Mouse (Mus musculus): ENCODE measurements around the gene Mfsd2a. TPM values are rescaled to one million over a fixed set of nuclear protein-coding genes. Genes with fewer than 3 reads are reported as not detected.

The Mfsd2a gene
- polyA plus RNA-seq (2015; fragmentation: Nextera tagmentation; extraction: Ambion mirVana), result 16.0 and 18.3 TPM in 2 replicates

- Histone ChIP-seq H3K27me3 (peaks cover 6% of the 10 kb centered on the region; the same call in 1 of the 2 replicates), H3K9ac (peak within 1 kb of the TSS; percentile 48), H3K9me3 (no peaks in the 10 kb centered on the region), H3K4me2 (peak within 1 kb of the TSS; percentile 99), H3K36me3 (no peaks in the 10 kb centered on the region), H3K4me3 (peak within 1 kb of the TSS; percentile 53), H3K4me1 (peaks cover 43% of the 10 kb centered on the region), H3K27ac (peak within 1 kb of the TSS; percentile 74)
- peak; percentile 74 for ATAC-seq (ENCODE audit: insufficient number of reproducible peaks, low FRiP score, low TSS enrichment, low read depth)
- WGBS, result under 1% methylated on average over 27 of the region's 27 CpGs
Measured at GRCm38 (mm10) chr4:122961100-122961567, at the start of gene Mfsd2a. TSS of gene Mfsd2a (minus strand) at chr4:122961188.

- Histone ChIP-seq H3K27ac (no peak overlapping the region), H3K36me3 (peaks cover 5% of the 10 kb centered on the region; the same call in 1 of the 2 replicates), H3K27me3 (no peaks in the 10 kb centered on the region), H3K9ac (no peak overlapping the region), H3K4me2 (no peak overlapping the region), H3K4me1 (peaks cover 14% of the 10 kb centered on the region; the same call in 1 of the 2 replicates), H3K9me3 (no peaks in the 10 kb centered on the region), H3K4me3 (no peak overlapping the region)
- 34% methylated on average over 15 of the region's 15 CpGs for WGBS
- no peak for ATAC-seq (ENCODE audit: insufficient number of reproducible peaks, low FRiP score, low TSS enrichment, low read depth)
Measured at GRCm38 (mm10) chr4:123005054-123005966, 44.3 kb upstream of the Mfsd2a start.

- ATAC-seq (ENCODE audit: insufficient number of reproducible peaks, low FRiP score, low TSS enrichment, low read depth), result peak; percentile 45; the same call in 1 of the 2 replicates
- H3K27ac ChIP-seq, result no peak overlapping the region
- no peaks in the 10 kb centered on the region for H3K9me3 ChIP-seq
- H3K36me3 ChIP-seq, result peaks cover 5% of the 10 kb centered on the region; the same call in 1 of the 2 replicates
- H3K9ac ChIP-seq, result no peak overlapping the region
- H3K4me2 ChIP-seq, result no peak overlapping the region
- peaks cover 35% of the 10 kb centered on the region for H3K4me1 ChIP-seq
- H3K27me3 ChIP-seq, result no peaks in the 10 kb centered on the region; the same call in 1 of the 2 replicates
- 67% methylated on average over 17 of the region's 17 CpGs for WGBS
- H3K4me3 ChIP-seq, result no peak overlapping the region
Measured at GRCm38 (mm10) chr4:123000617-123001342, 39.8 kb upstream of the Mfsd2a start.

- Histone ChIP-seq H3K36me3 (peaks cover 5% of the 10 kb centered on the region; the same call in 1 of the 2 replicates), H3K27me3 (no peaks in the 10 kb centered on the region; the same call in 1 of the 2 replicates), H3K4me3 (no peak overlapping the region), H3K27ac (no peak overlapping the region), H3K9me3 (no peaks in the 10 kb centered on the region), H3K4me1 (peaks cover 34% of the 10 kb centered on the region), H3K4me2 (no peak overlapping the region), H3K9ac (no peak overlapping the region)
- ATAC-seq (ENCODE audit: insufficient number of reproducible peaks, low FRiP score, low TSS enrichment, low read depth), result no peak
- 74% methylated on average over 14 of the region's 14 CpGs for WGBS
Measured at GRCm38 (mm10) chr4:123000130-123000529, 39.1 kb upstream of the Mfsd2a start.

GRCm38 (mm10) chr4:122999263-122999691 is 38.3 kb upstream of the Mfsd2a start:
- H3K9ac ChIP-seq, result no peak overlapping the region
- H3K4me3 ChIP-seq, result peak overlapping the region; percentile 12; the same call in 1 of the 2 replicates
- WGBS, result 24% methylated on average over 4 of the region's 4 CpGs
- H3K4me2 ChIP-seq, result peak overlapping the region; percentile 19
- no peak overlapping the region for H3K27ac ChIP-seq
- peaks cover 5% of the 10 kb centered on the region; the same call in 1 of the 2 replicates for H3K36me3 ChIP-seq
- peaks cover 33% of the 10 kb centered on the region for H3K4me1 ChIP-seq
- no peaks in the 10 kb centered on the region for H3K9me3 ChIP-seq
- no peaks in the 10 kb centered on the region; the same call in 1 of the 2 replicates for H3K27me3 ChIP-seq
- no peak for ATAC-seq (ENCODE audit: insufficient number of reproducible peaks, low FRiP score, low TSS enrichment, low read depth)

GRCm38 (mm10) chr4:122998537-122999262 is 37.7 kb upstream of the Mfsd2a start:
- Histone ChIP-seq H3K27me3 (no peaks in the 10 kb centered on the region; the same call in 1 of the 2 replicates), H3K4me2 (peak overlapping the region; percentile 19), H3K27ac (no peak overlapping the region), H3K4me3 (peak overlapping the region; percentile 76; the same call in 1 of the 2 replicates), H3K9me3 (no peaks in the 10 kb centered on the region), H3K4me1 (peaks cover 33% of the 10 kb centered on the region), H3K36me3 (peaks cover 5% of the 10 kb centered on the region; the same call in 1 of the 2 replicates), H3K9ac (no peak overlapping the region)
- WGBS, result 22% methylated on average over 12 of the region's 12 CpGs
- ATAC-seq (ENCODE audit: insufficient number of reproducible peaks, low FRiP score, low TSS enrichment, low read depth), result no peak

- Histone ChIP-seq H3K27me3 (no peaks in the 10 kb centered on the region; the same call in 1 of the 2 replicates), H3K4me1 (peaks cover 33% of the 10 kb centered on the region), H3K4me3 (peak overlapping the region; percentile 76), H3K36me3 (peaks cover 2% of the 10 kb centered on the region; the same call in 1 of the 2 replicates), H3K27ac (peak overlapping the region; percentile 84), H3K9me3 (no peaks in the 10 kb centered on the region), H3K4me2 (peak overlapping the region; percentile 97), H3K9ac (peak overlapping the region; percentile 75)
- under 1% methylated on average over 47 of the region's 47 CpGs for WGBS
- no peak for ATAC-seq (ENCODE audit: insufficient number of reproducible peaks, low FRiP score, low TSS enrichment, low read depth)
Measured at GRCm38 (mm10) chr4:122996618-122997381, 35.8 kb upstream of the Mfsd2a start.

- no peak; the same call in 1 of the 2 replicates for ATAC-seq (ENCODE audit: insufficient number of reproducible peaks, low FRiP score, low TSS enrichment, low read depth)
- peaks cover 31% of the 10 kb centered on the region for H3K4me1 ChIP-seq
Measured at GRCm38 (mm10) chr4:122996221-122996617, 35.2 kb upstream of the Mfsd2a start.

GRCm38 (mm10) chr4:122995404-122996220 is 34.6 kb upstream of the Mfsd2a start, which contains the start of gene Mycl:
TSS of gene Mycl (plus strand) at chr4:122995652.
- Histone ChIP-seq H3K27me3 (no peaks in the 10 kb centered on the region; the same call in 1 of the 2 replicates), H3K4me1 (peaks cover 31% of the 10 kb centered on the region), H3K4me3 (peak within 1 kb of the TSS; percentile 76), H3K36me3 (no peaks in the 10 kb centered on the region), H3K9ac (peak within 1 kb of the TSS; percentile 75), H3K9me3 (no peaks in the 10 kb centered on the region), H3K27ac (peak within 1 kb of the TSS; percentile 84), H3K4me2 (peak within 1 kb of the TSS; percentile 97)
- ATAC-seq (ENCODE audit: insufficient number of reproducible peaks, low FRiP score, low TSS enrichment, low read depth), result peak; percentile 75
- WGBS, result under 1% methylated on average over 41 of the region's 69 CpGs

More at GRCm38 (mm10) chr4:122996221-122996617, 35.2 kb upstream of the Mfsd2a start:
- 0% methylated on average over 31 of the region's 32 CpGs for WGBS
- H3K9me3 ChIP-seq, result no peaks in the 10 kb centered on the region
- H3K27ac ChIP-seq, result peak overlapping the region; percentile 84
- no peaks in the 10 kb centered on the region for H3K36me3 ChIP-seq
- peak overlapping the region; percentile 76 for H3K4me3 ChIP-seq
- H3K4me2 ChIP-seq, result peak overlapping the region; percentile 97
- H3K9ac ChIP-seq, result peak overlapping the region; percentile 75
- no peaks in the 10 kb centered on the region; the same call in 1 of the 2 replicates for H3K27me3 ChIP-seq

- Histone ChIP-seq H3K36me3 (no peaks in the 10 kb centered on the region), H3K27ac (no peak overlapping the region), H3K4me2 (no peak overlapping the region), H3K4me3 (no peak overlapping the region), H3K4me1 (peaks cover 17% of the 10 kb centered on the region), H3K27me3 (no peaks in the 10 kb centered on the region; the same call in 1 of the 2 replicates), H3K9ac (no peak overlapping the region), H3K9me3 (no peaks in the 10 kb centered on the region)
- WGBS, result 49% methylated on average over 3 of the region's 3 CpGs
- no peak for ATAC-seq (ENCODE audit: insufficient number of reproducible peaks, low FRiP score, low TSS enrichment, low read depth)
Measured at GRCm38 (mm10) chr4:122992276-122992675, 31.3 kb upstream of the Mfsd2a start.
